Mouse (Mus musculus) frontal cortex, postnatal 10 days (tissue): ENCODE data around the gene Tmub2.
A peak's percentile ranks its signal among the peaks of the same experiment; 100 is the strongest.
"Not testable (repeated sequence)": the region's sequence is repeated elsewhere in the genome, so short reads cannot be mapped to it uniquely, and the experiment has no call there.

Experiments
- DNase-seq, 2 experiments: peaks; one replicate each; pipeline ENCODE4 v3.0.0; 2022; ENCODE audit warnings: low spot score in 2 of 2, mixed read lengths in 1 of 2

Gene Tmub2

GRCm38 (mm10) chr11:102277754-102278153 is 7.0 kb upstream of the Tmub2 start:
- no peak for DNase-seq

DNA sequence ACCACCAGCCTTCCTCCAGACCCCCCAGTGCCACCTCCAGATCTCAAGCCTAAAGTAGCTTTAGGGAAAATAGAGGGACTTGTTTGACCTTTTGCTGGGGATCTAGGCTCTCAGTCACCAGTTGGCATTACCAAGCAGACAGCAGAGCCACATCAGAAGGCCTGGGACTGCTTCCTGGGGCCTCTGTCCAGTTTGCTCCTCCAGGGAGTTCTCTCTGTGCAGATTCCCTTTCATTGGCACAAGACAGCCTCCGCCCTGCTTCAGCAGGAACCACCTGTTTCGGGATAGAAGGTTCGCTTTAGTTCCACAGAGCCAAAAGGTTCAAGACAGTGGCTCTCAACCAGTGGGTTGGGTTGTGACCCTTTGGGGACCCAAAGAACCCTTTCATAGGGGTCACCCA is 5.1 kb upstream of the Tmub2 start:
- no peak for DNase-seq

- DNase-seq: not testable (repeated sequence)
These were observed 4.5 kb upstream of the Tmub2 start for GRCm38 (mm10) chr11:102280267-102280666.

DNA sequence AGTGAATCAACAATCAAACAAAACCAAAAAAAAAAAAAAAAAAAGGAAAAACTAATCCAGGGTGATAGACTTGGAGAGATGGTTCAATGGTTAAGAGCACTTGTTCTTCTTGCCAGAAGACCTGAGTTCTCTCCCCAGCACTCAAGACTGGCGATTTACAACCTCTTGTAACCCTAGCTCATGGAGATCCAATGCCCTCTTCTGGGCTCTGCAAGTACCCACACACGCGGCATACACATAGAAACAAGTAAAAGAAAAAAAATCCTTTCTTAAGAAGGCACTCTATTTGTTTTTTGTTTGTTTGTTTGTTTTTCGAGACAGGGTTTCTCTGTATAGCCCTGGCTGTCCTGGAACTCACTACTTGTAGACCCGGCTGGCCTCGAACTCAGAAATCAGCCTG is 809 bp upstream of the Tmub2 start:
- DNase-seq: no peak

GRCm38 (mm10) chr11:102285095-102285834 is 534 bp downstream of the Tmub2 start:
- peak in 1 of 2 experiments; percentile 69 for DNase-seq

- no peak for DNase-seq
These were observed 2.8 kb downstream of the Tmub2 start for GRCm38 (mm10) chr11:102287485-102287884.

- no peak for DNase-seq
These were observed 3.5 kb downstream of the Tmub2 start for GRCm38 (mm10) chr11:102288027-102288804.

DNA sequence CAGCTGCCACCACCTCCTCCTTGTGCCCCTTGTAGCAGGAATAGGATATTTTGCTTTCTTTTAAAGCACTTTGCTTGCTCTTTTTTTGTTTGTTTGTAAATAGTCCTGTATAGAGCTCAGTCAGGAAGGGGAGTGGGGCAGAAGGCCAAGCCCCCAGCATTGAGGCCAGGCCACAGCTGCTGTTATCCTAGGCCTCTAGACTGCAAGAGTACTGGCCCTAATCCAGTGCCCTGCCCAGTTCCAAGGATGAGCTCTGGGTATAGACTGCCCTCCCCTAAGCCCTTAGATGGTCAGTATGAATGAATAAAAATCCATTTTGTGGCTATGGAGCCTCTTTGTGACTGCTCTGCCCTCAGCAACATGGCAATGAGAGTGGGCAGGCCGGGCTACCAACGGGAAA is 4.2 kb downstream of the Tmub2 start:
- no peak for DNase-seq

DNA sequence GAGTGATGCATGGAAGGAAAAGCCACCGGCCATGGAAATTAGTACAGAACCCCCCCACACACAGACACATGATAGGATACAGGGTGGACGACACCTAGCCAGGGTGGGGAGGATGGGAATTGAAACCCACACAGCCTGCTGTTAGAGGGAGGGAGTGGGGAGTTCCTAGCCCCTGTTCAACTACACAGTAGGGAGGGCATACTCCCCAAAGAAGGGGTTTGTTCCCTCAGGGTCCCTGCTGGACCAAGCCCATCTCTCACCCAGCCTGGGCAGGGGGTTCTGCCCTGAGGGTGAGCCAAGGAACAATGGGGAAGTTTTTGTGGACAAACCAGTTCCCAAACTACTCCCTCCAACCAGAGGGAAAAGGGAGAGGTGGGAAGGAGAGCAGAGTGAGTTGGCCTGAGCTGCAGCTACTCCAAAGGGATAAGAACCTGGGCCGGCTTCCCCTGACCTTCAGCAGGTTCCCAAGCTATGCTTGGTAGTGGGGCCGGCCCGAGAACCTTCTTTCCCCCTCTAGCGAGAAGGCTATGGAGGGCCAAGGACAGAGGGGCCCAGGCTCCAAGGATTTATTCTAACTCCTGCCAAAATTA is 4.9 kb downstream of the Tmub2 start:
- no peak for DNase-seq

GRCm38 (mm10) chr11:102290141-102290540 is 5.4 kb downstream of the Tmub2 start:
- DNase-seq: no peak

GRCm38 (mm10) chr11:102291051-102291535 is 6.4 kb downstream of the Tmub2 start:
- no peak for DNase-seq

- no peak for DNase-seq
These were observed 9.2 kb downstream of the Tmub2 start for GRCm38 (mm10) chr11:102293971-102294370.

- DNase-seq: no peak
These were observed 9.7 kb downstream of the Tmub2 start for GRCm38 (mm10) chr11:102294416-102294815.

DNA sequence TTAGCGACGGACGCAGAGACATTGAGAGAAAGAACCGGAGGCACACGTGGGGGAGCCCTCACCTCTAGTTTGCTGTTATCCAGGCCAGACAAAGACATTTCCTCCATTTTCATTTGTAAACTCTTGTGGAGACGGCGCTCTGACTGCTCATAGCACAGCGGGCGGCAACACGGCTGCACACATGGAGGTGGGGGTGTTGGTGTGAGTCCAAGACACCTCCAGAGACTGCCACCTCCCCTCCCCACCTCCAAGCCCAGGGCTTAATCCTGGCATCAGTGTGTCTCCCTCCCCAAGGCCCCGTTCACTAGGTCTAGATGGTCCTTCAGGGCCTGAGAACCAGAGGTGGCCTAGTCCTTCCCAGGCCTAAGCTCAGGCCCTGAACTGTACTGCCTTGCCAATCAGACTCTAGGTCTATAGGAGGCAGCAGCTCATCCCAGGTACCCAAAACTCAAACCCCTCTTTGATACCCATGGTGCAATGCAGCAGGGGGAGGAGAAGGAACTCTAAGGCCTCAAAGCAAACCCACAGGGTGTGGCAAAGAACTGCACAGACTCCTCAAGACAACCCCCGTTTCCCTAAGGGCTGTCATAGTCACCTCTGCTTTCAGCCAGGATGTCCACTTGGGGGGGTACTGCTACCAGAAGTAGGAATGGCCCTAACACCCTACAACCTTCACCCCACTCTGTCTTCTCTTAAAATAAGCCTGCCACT is 10.3 kb downstream of the Tmub2 start:
- no peak for DNase-seq

GRCm38 (mm10) chr11:102295598-102296471 is 11.1 kb downstream of the Tmub2 start:
- peak in 1 of 2 experiments; percentile 56 for DNase-seq

- peak; percentile 96 to 98 for DNase-seq
These were observed 12.1 kb downstream of the Tmub2 start, which contains the start of gene Atxn7l3 for GRCm38 (mm10) chr11:102296491-102297472. Atxn7l3 (minus strand) TSS chr11:102296631.

GRCm38 (mm10) chr11:102297577-102298556 is 13.1 kb downstream of the Tmub2 start:
- DNase-seq: no peak

DNA sequence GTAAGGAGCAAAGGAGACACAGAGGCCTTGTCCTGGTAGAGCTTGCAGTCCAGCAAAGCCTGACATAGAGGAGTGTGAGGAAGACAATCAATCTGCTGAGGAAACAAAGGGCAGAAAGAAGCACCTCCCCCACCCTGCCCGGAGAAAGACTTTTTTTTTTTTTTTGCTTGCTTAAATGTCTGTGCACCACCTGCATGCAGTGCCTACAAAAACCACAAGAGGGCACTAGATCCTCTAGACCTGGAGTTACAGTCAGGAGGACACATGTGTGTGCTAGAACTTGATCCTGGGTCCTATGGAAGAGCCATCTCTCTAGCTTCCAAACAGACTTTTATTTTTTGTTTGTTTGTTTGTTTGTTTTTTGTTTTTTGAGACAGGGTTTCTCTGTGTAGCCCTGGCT is 15.1 kb downstream of the Tmub2 start:
- DNase-seq: no peak
